Mouse (Mus musculus) brain, embryonic 14.5 days (tissue): Measurements from ENCODE around the gene Ephb4.

ENCODE experiments used
- CTCF ChIP-seq: fragments of 200-500 bp; IDR thresholded peaks from 2 replicates; pipeline ENCODE4 v1.5.1; 2012; ENCODE audit warnings: inconsistent platforms, mild to moderate bottlenecking, moderate library complexity, borderline replicate concordance; ENCODE audit not compliant: insufficient read depth, insufficient read length; ENCODE audit errors: extremely low read depth
- POLR2A ChIP-seq: fragments of 200-500 bp; IDR thresholded peaks from 2 replicates; pipeline ENCODE4 v1.6.1; 2012; ENCODE audit warnings: mild to moderate bottlenecking, inconsistent platforms, borderline replicate concordance; ENCODE audit not compliant: poor library complexity, insufficient read depth, insufficient read length, severe bottlenecking; ENCODE audit errors: extremely low read depth

GRCm38 (mm10) chr5:137318570-137318969 is 31.3 kb upstream of the Ephb4 start:
- TF ChIP-seq POLR2A (no peak), CTCF (no peak)
